Mouse (Mus musculus): ENCODE data around the gene Sox15.

Sox15 gene

DNA sequence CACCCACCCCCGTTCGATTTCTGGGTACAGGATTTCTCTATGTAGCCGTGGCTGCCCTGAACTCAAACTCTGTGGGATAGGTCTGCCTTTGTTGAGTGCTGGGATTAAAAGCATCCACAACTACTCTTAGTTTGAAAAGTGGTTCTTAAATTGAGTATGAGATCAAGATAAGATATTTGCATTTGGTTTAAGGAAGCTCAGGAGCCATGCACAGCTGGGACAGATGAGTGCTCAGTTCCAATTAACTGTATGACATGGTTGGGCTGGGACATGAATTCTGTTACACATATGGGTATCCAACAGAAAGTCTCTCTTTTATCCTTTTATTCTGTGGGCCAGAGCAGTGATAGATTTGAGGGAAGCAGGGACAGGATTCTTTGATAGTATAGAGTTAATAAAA, 19.6 kb upstream of the Sox15 start:
- DNase-seq (ENCODE audit: low spot score in 2 of 2), result no peak

DNA sequence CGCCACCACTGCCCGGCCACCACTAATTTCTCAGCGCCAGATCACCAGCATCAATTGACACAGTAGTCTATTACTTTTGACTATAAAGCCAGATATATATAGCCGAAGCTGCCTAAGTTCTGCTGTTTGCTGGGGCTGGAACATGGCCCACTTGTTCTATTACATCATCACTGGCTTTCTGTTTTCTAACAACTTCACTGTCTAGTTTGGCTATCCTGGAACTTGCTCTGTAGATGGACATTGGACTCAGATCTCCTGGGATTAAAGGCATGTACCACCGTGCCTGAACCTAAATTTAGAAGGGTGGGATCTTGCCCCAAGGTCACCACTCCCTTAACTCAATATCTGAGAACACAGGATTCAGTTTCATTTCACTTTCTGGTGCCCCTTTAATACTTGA, 9.3 kb upstream of the Sox15 start:
- no peak for DNase-seq (ENCODE audit: low spot score in 2 of 2)

GRCm38 (mm10) chr11:69653399-69653798, 1.7 kb upstream of the Sox15 start:
- DNase-seq (ENCODE audit: low spot score in 2 of 2), result no peak

GRCm38 (mm10) chr11:69654760-69655159, 354 bp upstream of the Sox15 start:
- no peak for DNase-seq (ENCODE audit: low spot score in 2 of 2)

DNA sequence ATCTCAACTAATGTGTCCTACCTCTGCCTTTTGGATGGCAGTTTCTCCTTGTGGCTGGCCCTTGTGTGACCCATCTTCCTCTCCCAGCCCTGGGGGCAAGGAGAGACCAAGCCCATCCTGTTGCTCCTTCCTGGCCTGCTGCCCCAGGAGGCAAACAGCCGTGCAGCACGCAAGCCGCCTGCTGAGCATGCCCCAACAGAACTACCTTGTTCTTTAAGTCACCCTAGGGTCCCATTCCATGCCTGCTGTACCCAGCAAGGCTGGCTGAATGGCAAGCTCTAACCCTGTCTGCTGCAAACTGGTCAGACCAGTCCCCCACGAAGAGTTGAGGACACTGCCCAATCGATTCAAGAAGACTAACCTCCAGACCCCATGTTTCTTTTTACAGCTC, 946 bp downstream of the Sox15 start:
- DNase-seq (ENCODE audit: low spot score in 2 of 2), result no peak

DNA sequence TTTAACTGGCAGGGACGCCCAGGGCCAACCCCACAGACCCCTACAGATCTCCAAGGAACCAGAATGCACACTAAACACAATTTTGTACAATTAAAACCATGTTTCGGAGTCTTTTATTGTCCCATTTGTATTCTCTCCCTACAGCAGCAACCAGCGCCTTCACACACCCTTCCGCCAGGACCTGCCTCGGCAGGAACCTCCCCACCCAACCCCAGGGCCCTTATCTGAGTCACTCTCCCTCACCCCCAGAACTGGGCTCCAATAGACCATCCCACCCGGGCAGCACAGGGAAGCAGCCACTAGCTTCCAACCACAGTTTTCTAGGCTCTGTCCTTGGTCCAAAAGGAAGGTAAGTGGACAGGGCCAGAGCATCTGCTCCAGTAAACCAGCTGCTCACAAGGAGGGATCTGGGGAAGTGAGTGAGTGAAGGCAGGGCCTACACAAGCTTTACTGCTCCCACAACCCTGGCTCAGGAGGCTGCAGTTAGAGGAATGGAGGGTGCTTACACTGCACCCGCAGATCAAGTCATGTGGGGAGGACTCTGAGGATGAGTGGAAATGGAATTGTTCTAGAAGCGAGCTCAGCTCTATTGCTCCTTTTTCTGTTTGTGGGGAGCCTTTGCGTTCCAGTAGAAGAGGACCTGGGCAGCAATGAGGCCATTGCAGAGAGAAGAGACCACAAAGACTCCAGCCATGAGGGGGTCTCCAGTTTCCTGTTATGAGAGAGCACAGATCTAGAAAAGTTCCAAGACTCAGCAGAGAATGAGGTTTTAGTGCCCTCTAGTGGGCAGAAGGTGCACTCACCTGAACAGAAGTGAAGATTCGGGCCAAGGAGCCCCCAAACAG, 1.7 kb downstream of the Sox15 start:
- no peak for DNase-seq (ENCODE audit: low spot score in 2 of 2)

GRCm38 (mm10) chr11:69657462-69657881, 2.4 kb downstream of the Sox15 start:
- no peak for DNase-seq (ENCODE audit: low spot score in 2 of 2)

- no peak for DNase-seq (ENCODE audit: low spot score in 2 of 2)
These were observed 6.2 kb downstream of the Sox15 start for GRCm38 (mm10) chr11:69661221-69661881.

DNA sequence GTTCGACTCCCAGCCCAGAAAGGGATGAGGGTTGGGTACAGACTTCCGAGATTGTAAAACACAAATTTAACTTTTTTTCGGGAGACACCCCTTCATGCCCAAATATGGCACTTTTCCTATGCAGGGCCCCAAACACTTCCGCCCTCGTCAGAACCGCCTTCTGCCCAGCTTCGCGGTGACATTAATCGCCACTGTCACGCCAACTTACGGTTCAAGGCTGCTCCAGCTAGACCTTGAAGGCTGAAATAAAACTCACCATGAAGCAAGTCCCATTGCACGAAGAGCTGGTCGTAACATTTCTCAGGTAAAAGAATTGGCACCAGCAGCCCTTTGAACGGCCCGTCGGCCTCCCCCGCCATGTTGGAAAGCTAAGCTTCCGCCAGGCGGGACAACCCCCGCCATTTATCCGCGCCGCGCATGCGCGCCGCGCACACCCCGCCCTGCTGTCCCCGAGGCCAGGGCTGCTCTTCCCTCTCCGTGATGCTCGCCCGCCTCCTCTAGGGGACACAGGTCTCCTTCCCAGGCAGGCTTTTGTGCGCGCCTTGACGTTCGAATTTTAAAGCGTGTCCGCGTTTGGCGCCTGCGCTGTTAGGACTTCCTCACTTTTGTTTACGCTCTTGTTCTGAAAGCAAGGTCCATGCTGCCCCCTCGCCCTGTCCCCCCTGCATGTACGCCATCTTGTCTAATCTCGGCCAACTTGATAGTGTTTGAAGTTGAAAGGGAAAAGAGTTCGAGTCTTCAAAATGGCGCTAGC, 7.3 kb downstream of the Sox15 start, which contains the start of gene Mpdu1:
TSS of gene Mpdu1 (minus strand) at position 430 of the 754 bp plus-strand sequence.
- peak; percentile 94 to 95 for DNase-seq (ENCODE audit: low spot score in 2 of 2)

GRCm38 (mm10) chr11:69662967-69663671, 8.0 kb downstream of the Sox15 start:
- DNase-seq (ENCODE audit: low spot score in 2 of 2), result no peak

DNA sequence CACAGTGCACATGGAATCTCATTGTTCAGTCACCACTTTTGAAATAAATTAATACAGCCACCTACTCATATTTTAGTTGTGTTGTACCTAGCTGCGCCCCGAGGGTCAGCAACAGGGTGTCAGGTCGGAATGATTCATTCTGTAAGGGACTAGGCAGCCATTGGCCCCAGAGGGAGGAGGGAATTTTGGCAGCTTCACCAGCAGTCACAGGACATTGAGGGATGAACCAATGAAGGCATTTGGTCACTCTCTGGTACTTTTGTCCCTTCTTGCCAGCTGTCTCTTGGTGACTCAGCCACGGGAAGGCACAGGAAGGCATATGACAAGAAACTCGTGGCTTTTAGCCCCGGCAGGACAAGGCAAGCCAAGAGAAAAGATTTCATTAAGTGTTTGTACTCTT, 8.7 kb downstream of the Sox15 start:
- no peak for DNase-seq (ENCODE audit: low spot score in 2 of 2)

- DNase-seq (ENCODE audit: low spot score in 2 of 2), result no peak
These were observed 9.7 kb downstream of the Sox15 start for GRCm38 (mm10) chr11:69664841-69665240.

DNA sequence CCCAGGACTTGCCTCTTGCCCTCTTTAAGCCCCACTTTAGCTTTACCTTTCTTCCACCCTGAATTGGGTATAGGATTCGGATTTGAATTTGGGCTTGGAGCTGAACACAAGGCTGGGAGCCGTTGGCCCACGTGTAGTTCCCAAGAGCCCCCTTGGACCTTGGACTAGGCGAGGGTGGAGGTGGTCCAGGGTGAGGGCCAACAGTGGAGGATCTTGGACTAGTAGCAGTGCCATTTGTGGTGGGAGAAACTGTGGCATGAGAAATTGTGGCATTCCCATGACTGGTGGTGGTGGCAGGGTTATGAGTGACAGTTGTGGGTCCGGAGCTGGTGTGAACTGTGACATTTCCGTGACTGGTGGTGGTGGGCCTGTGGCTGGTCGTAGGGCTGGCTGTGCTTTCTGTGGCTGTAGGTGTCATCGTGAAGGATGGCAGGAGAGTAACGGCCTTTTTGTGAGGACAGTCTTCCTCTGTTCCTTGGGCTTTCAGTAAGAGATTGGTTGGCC, 10.4 kb downstream of the Sox15 start:
- no peak for DNase-seq (ENCODE audit: low spot score in 2 of 2)

- DNase-seq (ENCODE audit: low spot score in 2 of 2), result peak; percentile 79 to 82
These were observed 11.0 kb downstream of the Sox15 start, which contains the start of gene Cd68 for GRCm38 (mm10) chr11:69665961-69666664. Cd68 (minus strand) TSS chr11:69666153.

- DNase-seq (ENCODE audit: low spot score in 2 of 2), result no peak
These were observed 11.5 kb downstream of the Sox15 start for GRCm38 (mm10) chr11:69666665-69667005.

GRCm38 (mm10) chr11:69670786-69671725, 15.9 kb downstream of the Sox15 start:
- DNase-seq (ENCODE audit: low spot score in 2 of 2), result peak; percentile 86 to 92

DNA sequence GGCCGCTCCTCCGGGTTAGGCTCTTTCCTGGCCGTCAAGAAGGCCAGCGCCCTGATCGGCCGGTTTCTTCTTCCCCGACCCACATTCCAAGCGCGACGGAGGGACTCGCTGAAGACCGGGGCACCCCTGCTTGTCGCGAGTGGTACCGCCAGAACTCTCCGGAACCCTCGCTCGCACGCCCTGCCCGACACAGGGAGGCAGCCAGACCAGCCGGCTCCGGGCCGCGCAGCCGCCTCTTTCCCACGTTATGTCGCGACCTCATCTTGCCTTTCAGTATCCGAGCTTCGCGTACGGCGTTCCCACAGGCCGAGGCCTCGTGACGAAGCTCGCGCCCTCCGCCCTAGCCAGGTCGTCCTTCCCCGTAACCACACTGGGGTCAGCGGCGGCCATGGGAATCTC, 16.6 kb downstream of the Sox15 start:
- no peak for DNase-seq (ENCODE audit: low spot score in 2 of 2)

GRCm38 (mm10) chr11:69672211-69672706, 17.1 kb downstream of the Sox15 start, which contains the start of gene Eif4a1:
Eif4a1 (minus strand) TSS chr11:69672423.
- DNase-seq (ENCODE audit: low spot score in 2 of 2), result peak; percentile 100

GRCm38 (mm10) chr11:69679144-69679543, 24.0 kb downstream of the Sox15 start:
- DNase-seq (ENCODE audit: low spot score in 2 of 2), result no peak

Measured in left cerebral cortex, adult 9 months (tissue).